Mouse (Mus musculus) liver (tissue): ENCODE measurements around the gene Rhebl1.

Source experiments
- DNase-seq: peaks from one replicate; pipeline ENCODE4 v3.0.0-alpha.2; 2020; ENCODE audit warnings: mixed read lengths

Gene Rhebl1

GRCm38 (mm10) chr15:98871070-98871915 is 23.0 kb downstream of the Rhebl1 start, which contains the start of gene Kmt2d:
Gene Kmt2d, minus strand, starts transcription at chr15:98871204.
- DNase-seq = peak; percentile 67

- DNase-seq = peak; percentile 40
These were observed 23.9 kb downstream of the Rhebl1 start for GRCm38 (mm10) chr15:98870179-98871069.

- DNase-seq = peak; percentile 50
These were observed 24.8 kb downstream of the Rhebl1 start for GRCm38 (mm10) chr15:98869342-98870178.

GRCm38 (mm10) chr15:98868346-98869063 is 25.8 kb downstream of the Rhebl1 start:
- no peak for DNase-seq

- peak; percentile 42 for DNase-seq
These were observed 27.0 kb downstream of the Rhebl1 start for GRCm38 (mm10) chr15:98867321-98867720.

- no peak for DNase-seq
These were observed 27.8 kb downstream of the Rhebl1 start for GRCm38 (mm10) chr15:98866501-98866900.

- DNase-seq = no peak
These were observed 28.6 kb downstream of the Rhebl1 start for GRCm38 (mm10) chr15:98865771-98866170.

GRCm38 (mm10) chr15:98864951-98865350 is 29.4 kb downstream of the Rhebl1 start:
- no peak for DNase-seq

- no peak for DNase-seq
These were observed 30.8 kb downstream of the Rhebl1 start for GRCm38 (mm10) chr15:98863451-98863958.

GRCm38 (mm10) chr15:98861701-98862410 is 32.5 kb downstream of the Rhebl1 start:
- DNase-seq = no peak

GRCm38 (mm10) chr15:98860921-98861320 is 33.4 kb downstream of the Rhebl1 start:
- DNase-seq = no peak

- DNase-seq = no peak
These were observed 34.9 kb downstream of the Rhebl1 start for GRCm38 (mm10) chr15:98859319-98860043.

- DNase-seq = no peak
These were observed 40.1 kb downstream of the Rhebl1 start for GRCm38 (mm10) chr15:98854214-98854613.

- no peak for DNase-seq
These were observed 41.0 kb downstream of the Rhebl1 start for GRCm38 (mm10) chr15:98853161-98853937.

GRCm38 (mm10) chr15:98852733-98853132 is 41.6 kb downstream of the Rhebl1 start:
- DNase-seq = no peak

GRCm38 (mm10) chr15:98852071-98852470 is 42.3 kb downstream of the Rhebl1 start:
- no peak for DNase-seq

GRCm38 (mm10) chr15:98851229-98851818 is 43.0 kb downstream of the Rhebl1 start:
- DNase-seq = no peak

GRCm38 (mm10) chr15:98850668-98851067 is 43.7 kb downstream of the Rhebl1 start:
- no peak for DNase-seq
